Mouse (Mus musculus): ENCODE measurements around the gene Ino80d.
"Not testable (repeated sequence)": the region's sequence is repeated elsewhere in the genome, so short reads cannot be mapped to it uniquely, and the experiment has no call there.

The Ino80d gene

GRCm38 (mm10) chr1:63114136-63114781 is at the start of gene Ino80d:
Gene Ino80d, minus strand, starts transcription at chr1:63114667.
- DNase-seq (ENCODE audit: extremely low spot score), result peak; percentile 85

DNA sequence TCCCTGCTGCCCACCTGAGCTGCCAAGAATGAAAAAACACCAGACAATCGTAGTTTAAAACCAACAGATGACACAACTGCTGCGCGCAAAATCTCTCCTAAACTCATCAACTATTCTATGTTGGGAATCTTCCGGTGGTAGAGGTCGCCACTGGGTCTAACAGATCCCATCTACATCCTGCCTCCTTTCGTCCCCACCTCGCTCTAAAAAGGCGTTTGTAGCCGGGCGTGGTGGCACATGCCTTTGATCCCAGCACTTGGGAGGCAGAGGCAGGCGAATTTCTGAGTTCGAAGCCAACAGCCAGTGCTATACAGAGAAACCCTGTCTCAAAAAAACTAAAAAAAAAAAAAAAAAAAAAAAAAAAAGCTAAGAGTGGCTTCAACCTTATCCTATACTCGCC is 25.8 kb upstream of the Ino80d start:
- no peak for DNase-seq (ENCODE audit: extremely low spot score)

DNA sequence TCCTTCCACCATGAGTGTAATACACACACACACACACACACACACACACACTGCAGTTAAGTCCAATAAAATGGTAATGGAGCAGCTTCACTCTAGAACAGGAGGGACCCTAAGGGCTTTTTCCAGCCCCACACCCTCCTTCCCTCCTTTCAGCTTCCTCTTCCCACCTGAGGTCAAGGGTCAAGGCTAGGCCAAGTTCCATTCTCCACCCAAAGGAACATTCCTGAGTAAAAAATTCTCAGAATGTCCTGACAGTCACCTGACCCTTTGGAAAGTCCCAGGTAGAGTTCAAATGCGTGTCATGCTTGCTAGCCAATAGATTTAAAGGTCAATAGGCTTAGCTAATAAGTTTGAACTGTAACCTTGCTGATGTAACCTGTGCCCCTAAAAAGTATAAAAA is 24.1 kb upstream of the Ino80d start:
- DNase-seq (ENCODE audit: extremely low spot score), result not testable (repeated sequence)

DNA sequence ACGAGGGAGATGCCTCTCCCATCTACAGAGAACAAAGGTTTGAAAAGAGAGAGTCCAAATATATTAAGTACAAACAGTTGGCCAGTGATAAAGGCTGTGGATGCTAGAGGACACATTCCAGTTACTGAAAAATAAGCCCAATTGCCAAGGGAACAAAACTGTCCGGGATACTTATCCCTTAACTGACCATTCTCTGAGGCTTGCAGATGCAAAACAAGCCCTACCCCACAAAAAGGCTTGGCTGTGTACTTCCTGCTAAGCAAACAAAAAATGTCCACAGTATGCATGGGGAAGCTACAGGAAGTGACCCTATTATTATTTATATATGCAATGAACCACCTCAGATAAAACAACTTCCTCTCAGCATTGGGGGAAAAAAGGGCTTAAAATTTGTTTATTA is 23.5 kb upstream of the Ino80d start:
- DNase-seq (ENCODE audit: extremely low spot score), result no peak

- no peak for DNase-seq (ENCODE audit: extremely low spot score)
Measured at GRCm38 (mm10) chr1:63134530-63134929, 20.1 kb upstream of the Ino80d start.

DNA sequence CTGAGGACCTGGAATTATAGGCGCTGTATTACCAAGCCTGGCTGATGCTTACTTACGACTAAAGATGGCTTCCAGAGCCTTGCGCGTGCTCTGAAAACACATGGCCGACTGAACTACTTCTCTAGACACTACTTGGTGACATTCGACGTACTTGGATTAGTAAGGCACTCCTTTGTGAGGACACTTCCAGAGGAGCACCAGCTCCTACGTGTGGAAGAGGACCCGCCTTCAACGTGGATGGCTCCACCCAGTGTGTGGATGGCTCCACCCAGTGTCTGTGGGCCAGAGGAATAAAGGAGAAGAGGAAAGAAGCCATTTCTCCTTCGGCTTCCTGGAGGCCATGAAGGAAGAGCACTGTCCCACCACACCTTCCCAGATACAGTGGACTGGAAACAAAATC is 17.3 kb upstream of the Ino80d start:
- DNase-seq (ENCODE audit: extremely low spot score), result no peak

GRCm38 (mm10) chr1:63130883-63131282 is 16.4 kb upstream of the Ino80d start:
- no peak for DNase-seq (ENCODE audit: extremely low spot score)

DNA sequence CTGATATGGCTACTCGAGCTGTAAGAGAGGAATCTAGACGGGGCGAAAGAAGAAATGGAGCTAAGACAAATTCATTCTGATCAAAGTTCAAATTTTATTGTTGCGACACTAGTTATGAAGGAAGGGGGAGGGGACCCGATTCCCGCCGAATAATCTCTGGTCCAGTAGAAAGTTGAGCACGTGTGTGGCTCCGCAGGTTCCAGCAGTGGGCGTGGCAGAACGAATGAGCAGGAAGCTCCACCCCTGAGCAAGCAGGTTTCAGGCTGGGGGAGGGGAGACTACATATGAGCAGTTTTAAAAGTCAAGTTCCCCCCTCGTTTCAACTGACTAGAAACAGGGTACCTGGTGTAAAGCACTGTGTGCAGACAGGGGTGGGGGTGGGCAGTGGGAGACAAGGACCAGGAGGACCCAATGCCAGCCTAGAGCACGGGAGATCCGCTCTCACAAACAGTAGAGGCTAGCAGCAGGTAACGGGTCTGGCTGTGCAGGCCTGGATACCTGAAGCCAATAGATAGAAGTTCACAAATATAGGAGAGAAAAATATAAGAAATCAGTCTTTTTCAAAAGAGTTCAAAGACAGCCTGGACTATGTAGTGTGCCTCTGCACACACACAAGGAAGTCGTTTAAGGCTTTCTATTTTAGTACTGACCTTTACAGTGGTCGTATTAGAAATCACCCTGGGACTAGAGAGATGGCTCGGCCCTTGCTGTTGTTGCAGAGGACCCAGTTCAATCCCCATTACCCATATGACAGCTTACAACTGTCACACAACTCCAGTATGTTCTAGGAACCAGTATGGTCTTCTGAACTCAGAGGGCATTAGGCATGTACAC is 15.6 kb upstream of the Ino80d start:
- DNase-seq (ENCODE audit: extremely low spot score), result peak; percentile 38

DNA sequence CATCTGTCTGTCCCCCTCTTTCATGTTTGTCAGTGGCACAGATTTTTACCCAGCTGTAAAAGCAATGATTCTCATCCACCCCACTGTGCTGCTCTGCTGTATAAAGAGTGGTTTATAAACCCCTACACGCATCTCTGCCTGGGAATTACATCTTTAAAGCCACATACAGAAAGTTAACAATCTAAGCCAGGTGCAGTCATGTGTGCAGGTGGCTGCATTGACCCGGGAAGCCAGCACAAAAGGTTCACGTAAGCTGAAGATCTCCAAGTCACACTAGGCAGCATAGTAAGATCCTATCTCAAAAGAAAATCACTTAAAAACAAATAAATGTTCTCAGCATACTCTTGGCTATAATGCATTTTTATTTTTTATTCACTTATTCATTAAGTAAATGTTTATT is 14.8 kb upstream of the Ino80d start:
- DNase-seq (ENCODE audit: extremely low spot score), result peak; percentile 10

DNA sequence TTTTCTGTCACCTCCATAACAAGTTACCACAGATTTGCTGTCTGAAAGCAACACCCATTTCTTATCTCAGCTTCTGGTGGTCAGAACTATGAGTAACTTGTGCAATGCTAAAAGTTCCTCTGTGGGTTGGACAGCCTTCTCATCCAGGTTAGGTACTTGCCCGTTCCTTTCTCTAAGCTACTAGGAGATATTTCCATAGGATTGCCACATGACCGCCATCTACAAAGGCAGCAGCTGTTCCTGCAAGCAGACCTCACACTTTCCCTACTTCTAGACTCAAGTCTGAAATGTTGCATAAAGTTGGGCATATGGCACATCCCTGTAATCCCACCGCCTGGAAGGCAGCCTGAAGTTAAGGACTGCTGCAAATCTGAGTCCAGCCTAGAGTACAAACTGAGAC is 11.7 kb upstream of the Ino80d start:
- no peak for DNase-seq (ENCODE audit: extremely low spot score)

DNA sequence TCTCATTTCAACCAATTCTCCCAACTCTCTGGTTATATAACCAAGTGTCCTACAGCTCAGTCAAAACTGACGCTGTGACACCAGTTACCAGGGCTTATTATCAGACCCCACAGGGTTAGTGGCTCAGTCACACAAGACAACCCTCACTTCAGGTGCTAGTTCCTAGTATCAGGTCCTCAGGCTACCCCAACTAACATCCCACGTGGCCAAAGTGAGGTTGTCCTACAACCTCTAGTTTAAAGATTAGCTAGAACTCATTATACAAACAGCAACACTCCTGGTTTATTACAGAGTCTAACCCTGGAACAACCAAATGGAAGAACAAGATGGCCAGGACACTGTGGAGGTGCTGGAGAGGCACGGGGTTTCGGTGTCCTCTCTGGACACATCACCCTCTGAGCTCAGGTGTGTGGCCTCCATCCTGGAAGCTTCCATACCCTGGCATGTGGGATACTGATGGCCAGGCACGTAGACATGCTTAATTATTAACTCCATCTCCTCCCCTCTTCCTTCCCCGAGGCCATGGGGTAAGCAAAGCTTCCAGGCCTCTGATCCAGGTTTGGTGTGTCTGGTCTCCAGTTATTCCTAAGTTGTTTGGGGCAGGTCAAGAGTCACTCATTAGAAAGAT is 9.5 kb upstream of the Ino80d start:
- DNase-seq (ENCODE audit: extremely low spot score), result no peak

GRCm38 (mm10) chr1:63122005-63122404 is 7.5 kb upstream of the Ino80d start:
- DNase-seq (ENCODE audit: extremely low spot score), result no peak

- DNase-seq (ENCODE audit: extremely low spot score), result no peak
Measured at GRCm38 (mm10) chr1:63120382-63120781, 5.9 kb upstream of the Ino80d start.

DNA sequence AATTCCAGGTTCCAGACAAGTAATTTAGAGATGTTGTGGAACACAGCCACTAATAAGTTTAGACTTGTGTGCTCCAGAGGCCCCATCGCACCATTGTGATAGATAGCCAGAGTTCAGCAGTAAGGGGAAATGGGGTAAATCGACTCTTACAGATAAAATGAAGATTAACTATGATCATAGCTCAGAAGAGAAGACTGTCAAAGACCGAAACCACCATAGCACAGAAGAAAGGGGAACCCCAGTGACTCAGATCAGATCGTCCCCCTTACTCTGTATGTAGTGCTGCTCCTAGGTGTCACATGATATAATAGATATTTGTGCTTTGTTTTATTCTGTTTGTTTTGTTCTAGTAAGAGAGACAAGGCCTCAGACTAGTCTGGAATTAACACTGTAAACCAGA is 5.2 kb upstream of the Ino80d start:
- DNase-seq (ENCODE audit: extremely low spot score), result no peak

DNA sequence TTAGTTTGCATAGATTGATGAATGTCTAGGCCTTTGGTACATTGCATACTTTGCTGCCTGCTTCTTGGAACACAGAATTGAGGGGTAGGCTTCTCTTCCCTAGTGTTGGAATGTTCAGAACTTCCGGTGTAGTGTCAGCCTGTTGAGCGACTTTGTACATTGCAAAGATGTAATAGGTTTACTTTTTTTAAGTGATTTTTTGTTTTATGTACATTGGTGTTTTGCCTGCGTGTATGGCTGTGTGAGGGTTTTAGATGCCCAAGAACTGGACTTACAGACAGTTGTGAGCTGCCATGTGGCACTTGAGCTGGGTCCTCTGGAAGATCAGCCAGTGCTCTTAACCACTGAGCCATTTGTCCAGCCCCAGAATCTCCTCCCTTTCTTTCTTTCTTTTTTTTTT is 1.1 kb upstream of the Ino80d start:
- no peak for DNase-seq (ENCODE audit: extremely low spot score)

DNA sequence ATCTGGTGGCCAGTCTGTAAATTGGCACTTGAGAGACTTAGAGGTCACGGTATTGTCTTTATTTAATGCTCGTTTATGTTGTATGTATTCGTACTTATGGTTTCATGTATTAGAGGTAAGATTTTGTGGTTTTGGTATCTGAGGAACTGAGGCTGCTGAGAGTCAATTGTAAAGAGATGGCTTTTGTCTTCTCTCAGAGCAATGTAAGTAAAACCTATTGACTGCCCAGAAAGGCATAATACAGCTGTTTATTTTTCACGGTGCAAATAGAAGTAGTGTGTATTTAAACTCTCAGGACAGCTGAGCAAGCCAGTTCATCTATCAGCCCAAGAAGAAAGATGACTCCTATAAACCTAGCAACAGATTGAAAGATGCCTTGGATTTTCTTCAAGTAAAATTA is 629 bp upstream of the Ino80d start:
- DNase-seq (ENCODE audit: extremely low spot score), result no peak

DNA sequence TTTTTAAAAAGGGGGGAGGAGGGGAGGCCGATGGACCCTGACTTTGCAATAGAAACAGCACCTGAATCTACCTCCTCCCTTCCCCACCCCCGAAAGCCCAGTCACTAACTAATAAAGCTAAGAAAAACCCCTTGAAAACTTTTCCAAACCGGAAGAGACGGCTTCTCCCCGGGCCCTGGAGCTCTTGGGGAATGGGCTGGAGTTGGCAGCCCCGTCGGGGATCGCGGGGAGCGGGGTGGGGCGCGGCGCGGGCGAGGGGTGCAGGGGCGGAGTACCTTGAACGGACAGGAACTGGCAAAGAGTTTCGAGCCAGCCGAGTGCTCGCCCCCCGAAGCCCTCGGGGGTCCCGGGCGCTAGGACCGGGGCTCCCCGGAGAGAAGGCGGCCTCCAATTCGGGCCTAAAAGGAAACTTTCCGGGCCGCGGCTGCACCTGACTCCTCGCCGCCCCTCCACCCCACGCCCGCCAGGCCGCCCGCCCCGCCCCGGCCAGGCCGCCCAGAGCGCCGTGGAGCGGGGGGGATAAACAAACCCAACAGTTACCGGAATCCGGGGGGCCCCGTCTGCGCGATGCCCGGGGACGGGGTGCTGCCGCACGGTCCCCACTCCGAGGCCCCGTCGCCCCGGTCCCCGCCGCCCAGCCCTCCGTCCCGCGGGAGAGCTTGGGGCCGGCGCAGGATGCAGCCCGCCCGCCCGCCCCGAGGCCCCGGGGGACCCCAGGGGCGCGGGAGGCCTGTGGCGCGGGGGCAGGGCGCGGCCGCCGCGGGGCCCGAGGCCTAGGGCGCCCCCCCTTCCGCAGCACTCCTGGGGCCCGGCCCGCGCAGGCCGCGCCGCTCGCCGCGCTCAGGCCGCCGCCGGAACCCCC is 962 bp downstream of the Ino80d start:
- DNase-seq (ENCODE audit: extremely low spot score), result peak; percentile 54

DNA sequence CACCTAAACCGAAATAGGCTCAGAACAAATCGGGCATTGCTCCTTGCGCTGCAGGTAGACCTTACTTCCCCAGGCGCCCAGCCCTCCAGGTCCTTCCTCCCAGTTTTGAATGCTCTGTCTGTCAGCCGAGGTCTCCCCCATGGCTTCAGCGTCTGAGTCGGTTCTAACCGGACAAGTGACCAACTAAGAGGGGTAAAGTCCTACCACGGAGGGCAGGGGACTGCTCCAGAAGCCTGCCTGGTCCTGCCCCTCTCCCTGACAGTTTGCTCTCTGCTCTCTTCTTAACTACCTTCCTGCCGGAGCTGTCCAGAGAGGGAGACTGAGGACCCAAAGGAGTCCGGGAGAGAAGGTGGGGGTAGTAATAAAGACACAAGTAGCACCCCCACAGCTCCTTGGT is 1.6 kb downstream of the Ino80d start:
- peak; percentile 49 for DNase-seq (ENCODE audit: extremely low spot score)

- no peak for DNase-seq (ENCODE audit: extremely low spot score)
Measured at GRCm38 (mm10) chr1:63112151-63112864, 2.2 kb downstream of the Ino80d start.

DNA sequence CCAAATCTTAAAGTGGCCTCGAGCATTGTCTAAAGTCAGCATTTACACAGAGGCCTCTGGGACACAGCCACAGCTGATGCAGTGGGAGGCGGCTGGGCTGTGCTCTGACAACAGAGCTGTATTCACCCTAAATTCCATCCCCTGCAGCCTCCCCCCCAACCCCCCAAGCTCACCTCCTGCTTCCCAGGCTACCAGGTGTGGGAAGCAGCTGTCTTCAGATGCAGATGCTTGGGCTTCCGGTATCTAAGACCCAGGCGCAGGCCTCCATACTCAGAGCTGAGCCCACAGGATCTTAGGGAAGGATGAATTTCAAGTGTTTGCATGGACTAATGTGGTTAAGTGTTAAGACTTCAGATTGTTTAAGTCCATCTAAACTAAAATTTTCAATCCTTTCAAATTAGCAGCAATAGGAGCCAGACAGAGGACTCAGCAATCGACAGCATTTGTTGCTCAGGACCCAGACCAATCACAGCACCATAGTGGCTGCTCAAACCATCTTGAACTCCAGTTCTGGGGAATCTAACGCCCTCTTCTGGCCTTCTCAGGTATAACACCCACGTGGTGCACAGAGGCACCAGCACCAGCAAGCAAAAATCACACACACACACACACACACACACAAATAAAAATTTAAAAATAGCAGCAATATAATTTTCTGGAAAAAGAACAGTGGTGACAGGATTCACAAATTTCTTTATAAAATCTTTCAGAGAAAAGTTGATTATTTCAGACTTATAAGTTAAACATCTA is 3.8 kb downstream of the Ino80d start:
- DNase-seq (ENCODE audit: extremely low spot score), result peak; percentile 39
